Mouse (Mus musculus) A20 (cell line): ENCODE measurements around the gene Tmed8.
"Not testable (repeated sequence)": the region's sequence is repeated elsewhere in the genome, so short reads cannot be mapped to it uniquely, and the experiment has no call there.

Experiments used
- DNase-seq: peaks from one replicate; pipeline ENCODE4 v3.0.0-alpha.2; 2011; ENCODE audit warnings: low read depth, low spot score

Gene Tmed8

DNA sequence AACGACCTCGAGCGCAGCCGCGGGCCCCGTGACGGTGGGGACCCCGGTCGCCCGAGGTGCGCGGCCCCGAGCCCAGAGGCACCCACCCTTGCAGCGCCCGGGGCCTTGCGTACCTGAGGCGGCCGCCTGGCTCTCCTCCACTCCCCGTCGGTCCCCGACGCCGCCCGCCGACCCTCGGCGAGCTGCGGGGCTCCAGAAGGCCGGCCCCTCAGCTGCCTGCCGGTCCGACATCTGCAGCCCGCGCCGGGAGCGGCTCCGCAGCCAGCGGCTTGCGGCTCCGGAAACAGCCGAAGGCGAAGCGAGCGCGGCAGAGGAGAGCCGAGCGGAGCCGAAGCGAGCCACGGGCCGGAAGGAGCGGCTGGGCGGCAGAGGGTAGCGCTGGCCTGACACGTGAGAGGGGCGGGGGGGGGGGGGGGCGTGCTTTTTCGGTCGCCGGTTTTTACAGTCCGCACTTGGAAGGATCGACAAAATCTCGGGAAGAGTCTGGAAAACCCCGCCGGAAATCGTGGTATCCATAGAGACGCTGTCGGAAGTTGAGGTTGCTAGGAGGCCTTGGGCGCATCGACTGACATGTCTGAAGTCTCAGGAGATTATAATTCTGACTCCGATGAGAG lies at the start of gene Tmed8:
TSS of gene Tmed8 (minus strand) at position 482 of the 614 bp plus-strand sequence.
- DNase-seq = peak; percentile 86

DNA sequence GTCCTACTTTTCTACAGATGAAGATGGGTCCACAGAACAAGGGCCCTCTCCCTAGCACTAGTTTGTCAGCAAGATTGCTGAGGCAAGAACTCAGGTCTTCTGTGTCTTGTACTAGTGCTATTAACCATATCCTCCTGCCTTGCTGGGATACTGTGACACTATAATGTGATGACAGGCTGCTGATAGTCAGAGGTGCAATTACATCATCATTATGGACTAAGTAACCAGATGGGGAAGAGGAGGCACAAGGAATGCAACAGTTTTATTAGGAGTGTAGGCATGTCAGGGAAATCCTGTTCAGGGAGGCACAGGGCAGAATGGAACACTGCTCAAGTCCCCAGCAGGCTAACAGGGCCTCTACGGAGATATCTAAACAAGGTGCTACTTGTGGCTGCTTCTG lies 38.4 kb upstream of the Tmed8 start, which contains the start of gene Noxred1:
TSS of gene Noxred1 (minus strand) at position 101 of the 400 bp plus-strand sequence.
- no peak for DNase-seq

DNA sequence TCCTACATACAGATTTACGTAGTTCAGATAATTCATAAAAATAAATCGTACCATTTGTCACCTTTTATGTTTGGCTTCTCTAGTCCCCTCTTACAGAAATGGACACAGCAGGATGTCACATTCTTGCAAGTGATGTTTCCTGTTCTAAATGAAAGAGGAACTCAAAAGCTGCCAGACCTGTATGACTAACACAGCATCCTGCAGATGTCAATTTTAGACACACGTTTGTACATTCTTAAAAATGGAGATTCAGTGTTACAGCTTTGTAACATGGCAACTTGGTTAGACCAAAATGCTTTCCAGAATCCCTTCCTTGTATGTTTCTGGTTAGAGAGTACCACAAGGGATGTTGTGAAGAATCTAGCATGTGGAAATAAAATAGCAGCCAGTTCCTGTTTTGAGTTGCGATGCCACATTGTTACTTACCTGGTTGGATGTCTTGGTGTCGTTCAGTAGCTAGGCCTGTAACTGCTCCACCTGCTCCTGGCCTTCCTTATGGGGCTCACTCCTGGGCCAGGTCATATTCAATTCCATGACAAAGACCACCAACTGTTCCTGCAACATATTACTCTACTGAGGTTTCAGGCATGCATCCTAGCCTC lies 36.7 kb upstream of the Tmed8 start:
- peak; percentile 84 for DNase-seq

DNA sequence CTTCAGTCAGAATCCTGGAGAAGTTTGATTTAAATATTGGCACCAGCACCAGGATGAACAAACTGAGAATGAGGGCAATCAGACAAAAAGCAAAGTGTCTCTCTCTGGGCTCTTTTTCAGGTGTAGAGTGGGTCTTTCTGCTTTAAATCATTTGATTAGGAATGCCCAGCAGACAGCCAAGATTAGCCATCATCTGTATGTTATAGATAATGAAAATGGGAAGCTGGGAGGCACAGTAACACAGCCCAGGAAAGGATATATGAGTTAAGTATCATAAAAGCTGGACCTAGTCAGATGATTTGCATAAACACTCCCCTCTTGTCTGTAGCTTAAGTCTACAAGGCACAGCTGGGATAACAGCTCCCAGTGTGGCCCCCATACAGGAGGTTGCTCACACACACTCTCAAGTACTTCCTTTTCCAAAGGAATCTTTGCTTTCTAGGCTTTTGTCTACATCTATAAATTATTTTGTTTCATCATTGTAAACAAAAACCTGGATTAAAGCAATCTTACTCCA lies 30.2 kb upstream of the Tmed8 start:
- DNase-seq = no peak

DNA sequence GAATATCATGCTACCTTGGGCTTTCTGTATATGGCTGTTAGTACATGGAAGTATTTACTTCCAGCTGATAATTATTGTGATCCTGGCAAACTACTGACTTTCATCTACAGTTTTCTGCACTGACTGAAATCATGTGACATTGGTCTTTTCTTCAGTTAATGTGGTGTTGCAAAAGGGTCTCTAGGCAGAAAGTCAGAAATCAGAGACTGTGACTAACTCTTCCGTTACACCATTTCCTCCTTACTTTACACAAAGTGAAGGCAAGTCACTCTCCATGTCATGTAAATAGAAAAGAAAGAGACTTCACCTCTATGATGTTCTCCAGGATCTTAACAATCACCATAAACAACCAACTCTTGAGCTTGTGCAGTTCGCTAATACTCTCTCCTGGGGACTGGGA lies 29.4 kb upstream of the Tmed8 start:
- DNase-seq = no peak

DNA sequence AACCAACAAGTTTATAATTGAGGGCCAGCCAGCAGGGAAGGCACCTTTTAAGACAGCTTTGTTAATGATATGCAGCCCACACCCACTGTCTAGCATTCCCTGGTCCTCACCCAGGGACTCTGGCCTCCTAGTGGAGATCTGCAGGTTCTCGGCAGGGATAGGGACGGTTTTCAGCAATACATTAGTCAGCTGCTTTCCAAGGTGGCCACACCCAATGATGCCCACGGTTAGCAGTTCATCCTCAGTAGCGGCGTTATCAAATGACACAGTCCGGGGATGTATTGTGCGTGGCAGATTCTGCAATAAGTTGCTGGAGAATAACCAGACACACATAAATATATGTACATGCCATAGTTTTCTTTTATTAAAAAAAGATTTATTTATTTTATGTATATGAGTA lies 26.5 kb upstream of the Tmed8 start:
- no peak for DNase-seq

DNA sequence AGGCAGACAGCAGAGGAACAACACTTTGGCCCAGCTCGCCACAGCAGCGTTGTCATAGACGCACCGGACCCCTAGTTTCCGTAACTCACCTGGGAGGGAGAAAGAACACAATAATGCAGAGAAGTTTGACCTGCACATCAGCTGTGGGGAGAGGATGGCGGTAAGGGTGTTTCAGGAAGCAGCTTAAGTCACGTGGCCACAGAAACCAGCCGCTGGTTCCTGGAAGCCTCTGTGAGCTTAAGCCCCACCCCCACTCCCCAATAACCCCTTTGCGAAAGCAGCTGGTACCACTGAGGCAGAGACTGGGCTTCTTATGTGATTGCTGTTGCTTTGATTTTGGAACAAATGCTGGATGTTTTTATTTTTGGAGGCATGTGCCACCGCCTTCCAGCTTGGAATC lies 24.7 kb upstream of the Tmed8 start:
- DNase-seq = no peak

DNA sequence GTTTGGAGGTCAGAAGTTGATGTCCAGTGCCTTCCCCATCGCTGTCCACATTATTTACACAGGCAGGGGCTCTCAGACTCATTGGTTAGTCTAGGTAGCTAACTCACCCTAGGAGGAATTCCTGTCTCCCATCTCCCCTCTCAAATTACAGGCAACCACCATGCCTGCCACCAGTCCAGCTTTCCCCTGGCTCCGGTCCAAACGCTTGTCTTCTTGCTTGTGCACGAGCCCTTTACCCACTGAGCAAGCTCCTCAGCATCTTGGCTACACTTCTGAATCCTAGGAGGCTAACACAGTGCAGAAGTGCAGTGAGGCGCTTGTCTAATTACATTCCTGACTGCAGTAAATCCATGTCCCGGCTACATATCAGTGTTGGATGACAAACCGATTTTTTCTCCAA lies 19.1 kb upstream of the Tmed8 start:
- DNase-seq = no peak

DNA sequence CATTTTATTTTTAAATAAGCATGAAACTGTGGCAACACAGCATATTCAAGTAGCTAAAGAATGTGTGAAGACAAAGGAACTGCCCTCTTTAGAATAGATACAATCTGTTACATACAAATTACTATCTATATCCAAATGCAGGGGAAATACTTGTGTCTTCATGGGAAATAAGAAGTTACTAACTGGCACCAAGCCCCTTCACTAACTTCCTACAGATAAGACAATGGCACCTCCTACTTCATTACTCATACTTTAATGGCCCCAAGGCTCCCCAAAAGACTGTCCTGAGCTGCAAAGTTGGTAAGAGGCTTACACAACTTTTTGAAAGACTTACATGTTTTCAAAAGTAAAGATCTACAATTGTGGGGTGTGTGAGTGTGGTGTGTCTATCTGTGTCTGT lies 17.3 kb upstream of the Tmed8 start:
- no peak for DNase-seq

DNA sequence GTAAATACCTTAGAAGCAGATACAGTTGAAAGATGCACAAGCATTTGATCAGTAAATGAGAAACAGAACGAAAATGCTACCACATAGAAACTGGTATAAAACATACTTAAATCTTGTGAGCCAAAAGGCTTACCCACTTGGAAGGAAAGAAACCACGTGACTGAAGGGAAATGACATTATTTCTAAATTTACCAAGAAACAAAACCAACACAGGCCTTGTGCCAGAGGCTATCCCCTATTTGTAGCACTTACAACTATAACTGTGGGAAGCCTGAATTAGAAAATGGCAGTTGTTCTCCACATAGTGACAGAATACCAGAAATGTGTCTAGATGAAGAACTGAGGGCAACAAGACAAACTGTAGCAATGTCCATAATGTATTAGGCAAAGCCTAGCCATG lies 15.8 kb upstream of the Tmed8 start:
- no peak for DNase-seq

DNA sequence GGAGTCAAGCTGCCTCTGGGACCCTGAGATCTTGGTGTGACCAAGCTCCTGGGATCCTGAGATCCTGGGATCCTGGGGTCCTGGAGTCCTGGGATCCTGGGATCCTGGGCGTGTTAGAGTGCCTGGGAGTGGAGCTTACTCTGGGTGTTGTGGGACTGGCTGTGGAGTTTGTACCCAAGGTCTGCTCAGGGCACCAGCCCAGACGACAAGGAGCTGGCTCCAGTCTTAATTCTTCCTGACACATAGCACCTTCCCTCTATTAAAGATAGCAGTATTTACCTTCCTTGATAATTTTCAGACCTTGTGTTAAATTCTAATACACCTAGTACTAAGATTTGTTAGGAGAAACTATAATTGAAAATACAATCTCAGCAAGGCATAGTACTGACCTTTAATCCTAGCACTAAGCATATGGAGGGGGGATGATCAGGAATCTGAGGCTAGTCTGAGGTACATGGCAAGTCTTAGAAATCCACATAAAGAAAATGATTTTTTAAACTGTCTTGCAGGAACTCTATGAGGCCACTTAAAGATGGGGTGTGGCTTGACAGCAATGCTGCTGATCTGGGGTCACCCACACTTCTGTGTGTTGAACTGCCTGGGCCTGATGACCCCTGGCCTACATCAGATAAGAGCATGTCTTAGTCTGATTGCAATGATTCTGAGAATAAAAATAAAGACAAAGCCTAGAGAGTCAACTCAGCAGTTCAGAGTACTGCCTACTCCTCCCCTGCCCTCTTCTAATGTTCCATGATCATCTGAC lies 12.8 kb upstream of the Tmed8 start:
- no peak for DNase-seq

DNA sequence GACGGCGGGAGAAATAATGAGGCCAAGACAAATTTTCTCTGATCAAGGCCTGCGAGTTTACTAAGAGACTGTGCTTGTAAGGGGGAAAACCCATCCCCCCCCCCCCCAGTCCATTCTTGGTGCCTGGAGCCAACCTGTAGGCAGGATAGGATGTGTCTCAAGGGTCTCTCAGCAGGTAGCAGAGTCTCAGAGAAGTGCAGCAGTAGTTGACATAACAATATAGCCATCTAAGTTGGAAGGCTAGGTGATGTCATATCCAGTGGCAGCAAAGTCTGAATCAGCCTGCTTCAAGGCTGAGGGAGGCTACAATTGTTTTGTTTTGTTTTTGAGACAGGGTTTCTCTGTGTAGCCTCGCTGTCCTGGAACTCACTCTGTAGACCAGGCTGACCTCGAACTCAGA lies 5.5 kb upstream of the Tmed8 start:
- not testable (repeated sequence) for DNase-seq

DNA sequence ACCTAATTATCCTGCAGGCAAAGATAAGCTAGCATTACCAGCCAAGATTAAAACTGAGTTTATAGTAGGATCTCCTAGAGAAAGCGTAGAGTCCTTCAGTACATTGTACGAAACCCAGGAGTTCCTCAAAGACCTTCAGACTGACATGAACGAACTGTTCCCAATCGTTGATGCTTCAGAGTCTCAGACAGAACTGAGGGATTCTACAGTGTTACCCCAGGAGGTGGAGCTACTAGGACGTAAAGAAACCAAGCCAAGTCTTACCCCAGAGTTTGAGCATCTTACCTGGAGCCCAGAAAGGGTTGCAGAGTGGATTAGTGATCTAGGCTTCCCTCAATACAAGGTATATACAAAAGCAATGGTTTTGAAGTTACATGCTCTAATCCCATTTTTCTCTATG lies 1.4 kb upstream of the Tmed8 start:
- peak; percentile 52 for DNase-seq

DNA sequence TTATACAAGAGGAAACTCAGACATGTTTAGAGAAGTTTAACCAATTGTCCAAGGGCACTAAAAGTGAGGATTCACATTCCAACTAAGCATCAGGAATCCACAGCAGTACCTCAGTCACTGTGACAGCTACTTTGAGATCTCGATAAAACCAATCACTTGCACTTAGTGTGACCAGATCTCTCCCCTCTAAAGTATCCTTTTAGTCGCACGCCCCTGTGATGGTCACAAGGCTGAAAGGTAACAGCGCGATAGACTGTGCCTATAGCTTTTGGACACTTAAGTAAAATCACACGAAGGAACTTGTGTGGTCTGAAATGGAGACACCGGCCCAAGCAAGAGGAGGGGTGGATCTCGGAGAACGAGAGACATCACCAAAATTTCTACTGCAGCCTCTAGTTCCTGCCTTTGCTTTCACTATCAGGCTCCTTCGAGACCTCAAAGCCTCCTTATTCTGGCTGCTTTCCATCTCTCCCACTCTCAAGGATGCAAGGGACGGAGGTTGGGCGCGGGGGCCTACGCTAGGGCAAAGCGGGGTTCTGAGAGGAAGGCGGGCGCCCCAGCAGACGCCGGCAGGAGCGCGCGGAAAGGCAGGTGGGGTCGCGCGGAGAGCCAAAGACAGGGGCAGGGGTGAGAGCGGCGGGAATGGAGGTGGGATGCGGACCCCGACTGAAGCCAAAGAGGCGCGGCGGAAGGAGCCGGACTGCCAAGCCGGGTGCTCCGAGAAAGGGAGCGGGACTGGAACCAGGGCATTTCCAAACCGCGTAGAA lies 865 bp downstream of the Tmed8 start, which contains the start of gene Samd15:
TSS of gene Samd15 (plus strand) at position 518 of the 767 bp plus-strand sequence.
- DNase-seq = peak; percentile 74

DNA sequence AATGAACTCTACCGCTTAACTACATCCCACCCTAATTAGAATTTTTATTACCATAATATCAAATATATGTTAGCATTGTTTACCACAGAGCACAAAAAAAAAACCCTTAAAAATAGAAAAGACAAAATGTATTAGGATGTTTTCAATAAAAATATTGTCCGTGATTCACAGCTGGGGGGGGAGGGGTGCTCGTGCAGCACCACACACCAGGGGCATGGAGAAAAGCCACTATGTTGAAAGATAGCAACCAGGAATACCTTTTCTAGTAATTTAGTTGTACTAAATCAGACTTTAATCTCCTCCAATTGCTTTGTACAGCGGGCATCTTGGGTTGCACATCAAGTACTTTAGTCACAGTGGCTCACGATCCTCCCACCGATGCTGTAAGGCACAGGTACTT lies 1.5 kb downstream of the Tmed8 start:
- DNase-seq = no peak

DNA sequence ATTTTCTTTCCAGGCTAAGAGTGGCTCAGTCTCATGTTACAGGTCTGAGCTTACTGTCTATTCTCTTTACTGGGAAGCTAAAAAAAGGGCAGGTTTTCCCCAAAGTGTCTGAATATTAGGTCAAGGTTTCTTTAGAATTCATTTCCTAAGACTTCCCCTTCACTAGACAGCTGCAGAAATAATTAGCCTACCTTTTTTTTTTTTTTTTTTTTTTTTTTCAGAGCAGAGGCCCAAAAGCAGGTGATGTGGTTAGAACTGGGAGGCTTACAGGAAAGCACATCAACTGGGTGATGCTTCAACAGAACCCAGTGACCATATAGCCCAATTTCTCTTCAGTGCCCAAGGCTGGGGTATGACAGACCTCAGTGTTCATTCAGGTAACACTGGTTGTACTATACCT lies 3.9 kb downstream of the Tmed8 start:
- peak; percentile 55 for DNase-seq

DNA sequence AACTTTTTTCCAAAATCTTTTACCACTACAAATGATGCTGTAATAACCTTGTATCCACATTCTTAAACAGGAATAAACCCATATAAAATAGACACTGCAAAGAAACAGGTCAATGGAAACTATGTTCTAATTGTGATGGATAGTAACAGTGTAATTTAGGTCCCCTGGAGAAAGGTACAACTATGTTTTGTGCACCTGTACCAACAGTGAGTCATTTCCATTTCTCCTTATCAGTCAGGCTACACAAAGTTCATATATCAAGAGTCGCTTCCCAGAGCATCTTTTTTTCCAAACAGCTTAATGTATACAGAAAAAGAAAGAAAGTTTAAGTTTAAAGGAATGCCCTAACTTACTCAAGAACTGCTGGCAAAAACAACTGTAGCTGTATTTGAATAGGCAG lies 5.2 kb downstream of the Tmed8 start:
- no peak for DNase-seq

DNA sequence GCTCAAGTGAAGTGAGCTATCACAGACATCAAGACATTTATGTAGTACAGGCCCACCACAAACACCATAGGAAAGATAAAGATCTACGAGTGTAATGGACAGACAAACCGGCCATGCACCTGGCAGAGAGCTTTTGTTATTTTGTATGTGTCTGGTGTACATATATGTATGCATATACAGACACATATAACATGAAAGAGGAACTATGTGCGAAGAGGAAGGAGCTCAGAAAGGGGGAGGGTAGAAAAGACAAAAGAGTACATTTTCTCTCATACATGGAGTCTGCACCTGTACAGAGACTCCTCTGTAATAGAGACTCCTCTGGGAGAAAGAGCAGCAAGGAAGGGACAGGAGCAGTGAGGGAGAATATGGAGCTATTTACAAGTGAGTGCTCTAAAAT lies 7.2 kb downstream of the Tmed8 start:
- DNase-seq = peak; percentile 49

DNA sequence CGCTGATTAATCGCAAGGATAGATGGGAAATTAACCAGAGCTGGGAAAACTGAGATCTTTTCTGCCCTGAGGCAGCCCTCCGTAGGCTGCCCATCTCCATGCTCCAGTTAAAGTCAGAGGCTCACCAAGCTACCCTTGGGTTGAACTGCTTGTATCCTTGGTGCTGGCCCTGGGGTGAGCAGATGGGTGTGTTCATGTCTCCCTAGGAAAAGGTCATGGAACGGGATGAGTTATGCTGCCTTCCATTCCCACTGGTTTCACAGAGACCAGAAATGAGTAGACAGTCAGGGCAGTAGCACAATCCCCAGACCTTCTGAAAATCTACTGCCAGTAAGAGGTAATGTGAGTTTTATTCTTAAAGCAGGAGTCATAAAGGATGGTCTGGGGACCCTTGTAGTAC lies 22.6 kb downstream of the Tmed8 start:
- no peak for DNase-seq

DNA sequence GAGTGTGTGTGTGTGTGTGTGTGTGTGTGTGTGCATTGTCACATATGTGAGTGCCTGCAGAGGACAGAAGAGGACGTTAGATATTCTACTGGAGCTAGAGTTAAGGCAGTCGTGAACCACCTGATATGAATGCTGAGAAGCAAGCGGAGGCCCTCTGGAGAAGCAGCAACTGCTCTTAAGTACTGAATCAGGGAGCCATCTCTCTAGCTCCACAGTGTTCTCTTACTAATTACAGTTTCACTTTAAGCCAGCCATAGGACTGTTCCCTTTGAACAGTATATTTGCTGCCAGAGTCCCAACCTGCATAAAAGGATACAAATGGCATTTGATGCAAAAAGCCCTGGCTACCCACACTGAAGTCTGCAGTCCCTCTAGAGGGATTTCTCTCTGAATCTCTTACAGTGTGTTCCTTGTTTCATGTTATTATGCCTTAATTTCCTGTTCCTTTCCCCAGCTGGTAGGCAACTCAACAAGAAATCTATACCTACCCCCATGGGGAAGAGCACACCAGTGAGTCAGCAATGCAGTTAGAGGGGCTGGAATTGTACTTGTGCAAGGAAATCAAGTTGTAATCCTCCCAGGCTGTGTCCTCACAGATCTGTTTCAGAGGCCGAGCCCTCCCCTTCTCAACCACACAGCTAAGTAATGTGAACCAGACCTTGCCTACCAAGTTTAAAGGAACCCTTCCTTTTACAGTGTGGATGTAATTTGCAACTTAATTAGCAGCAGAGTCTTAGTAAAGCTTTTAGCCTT lies 24.9 kb downstream of the Tmed8 start:
- no peak for DNase-seq

DNA sequence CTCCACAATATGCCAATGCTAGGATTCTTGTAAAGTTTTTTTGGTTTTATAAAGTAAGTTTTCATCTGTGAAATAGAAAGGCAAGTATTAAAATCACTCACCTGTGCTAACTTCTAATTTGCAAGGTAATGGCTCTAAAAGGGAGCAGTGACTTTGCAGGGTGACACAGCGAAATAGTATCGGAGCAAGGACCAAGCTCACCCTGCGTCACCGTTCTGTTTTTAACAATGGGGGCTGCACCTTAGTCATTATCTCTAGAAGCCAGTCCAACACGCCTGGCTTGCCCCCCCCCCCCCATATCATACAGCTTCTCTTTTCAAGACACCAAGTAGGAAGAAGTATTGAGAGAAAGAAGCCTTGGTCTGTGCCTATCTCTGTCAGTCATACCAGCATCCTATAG lies 39.4 kb downstream of the Tmed8 start:
- no peak for DNase-seq
